Mouse (Mus musculus) MEL (cell line): ENCODE results near the gene Art3. TPM values are rescaled to one million over a fixed set of nuclear protein-coding genes. Genes with fewer than 3 reads are reported as not detected.
A peak's percentile ranks its signal among the peaks of the same experiment; 100 is the strongest.

ENCODE experiments used
- DNase-seq: peaks from one replicate; pipeline ENCODE4 v3.0.0; 2011; ENCODE audit warnings: low read depth, low spot score
- H3K27ac ChIP-seq: 2 replicates; pipeline ENCODE4 v1.5.1; 2012; ENCODE audit warnings: low read depth, mild to moderate bottlenecking, control low read depth, low read length, moderate library complexity; ENCODE audit not compliant: control insufficient read depth
- H3K27me3 ChIP-seq, 2 experiments: fragments of 150-350 bp in 1 of 2; sonication (generic) in 1 of 2; 2 replicates each; pipeline ENCODE4 v1.6.1; 2012; ENCODE audit warnings: low read length in 2 of 2, mild to moderate bottlenecking in 2 of 2, improper control_type of control experiment in 1 of 2, moderate library complexity in 1 of 2; ENCODE audit not compliant: insufficient read depth in 2 of 2, control insufficient read depth in 1 of 2
- H3K36me3 ChIP-seq, 2 experiments: 2 replicates each; pipeline ENCODE4 v1.6.1; 2012 to 2014; ENCODE audit warnings: low read length in 2 of 2, improper control_type of control experiment in 1 of 2, inconsistent platforms in 1 of 2, mild to moderate bottlenecking in 1 of 2; ENCODE audit not compliant: insufficient read depth in 2 of 2, control insufficient read depth in 1 of 2
- H3K4me1 ChIP-seq, 2 experiments: fragments of 150-350 bp in 1 of 2; sonication (generic) in 1 of 2; 2 replicates each; pipeline ENCODE4 v1.6.1; 2012; ENCODE audit warnings: low read length in 2 of 2, improper control_type of control experiment in 1 of 2, mild to moderate bottlenecking in 1 of 2; ENCODE audit not compliant: insufficient read depth in 2 of 2, control insufficient read depth in 1 of 2
- H3K4me3 ChIP-seq, 2 experiments: fragments of 150-350 bp in 1 of 2; sonication (generic) in 1 of 2; 2 replicates each; pipeline ENCODE4 v1.5.1; 2012; ENCODE audit warnings: low read depth in 2 of 2, low read length in 2 of 2, mild to moderate bottlenecking in 2 of 2, moderate library complexity in 2 of 2, control low read depth in 1 of 2, improper control_type of control experiment in 1 of 2; ENCODE audit not compliant: control insufficient read depth in 1 of 2, insufficient read depth in 1 of 2
- H3K79me2 ChIP-seq: 2 replicates; pipeline ENCODE4 v1.6.1; 2012; ENCODE audit warnings: mild to moderate bottlenecking, low read length, moderate library complexity; ENCODE audit not compliant: control insufficient read depth, poor library complexity, insufficient read depth
- H3K9ac ChIP-seq: 2 replicates; pipeline ENCODE4 v1.6.1; 2012; ENCODE audit warnings: low read depth, mild to moderate bottlenecking, control low read depth, low read length, moderate library complexity; ENCODE audit not compliant: control insufficient read depth, poor library complexity, severe bottlenecking
- H3K9me3 ChIP-seq: fragments of 150-350 bp; sonication (generic); replicated peaks from 2 replicates; pipeline ENCODE4 v1.6.1; 2012; ENCODE audit warnings: mild to moderate bottlenecking, low read length, improper control_type of control experiment, moderate library complexity; ENCODE audit not compliant: insufficient read depth
- CTCF ChIP-seq, 3 experiments: IDR thresholded peaks in 2 of 3; conservative IDR thresholded peaks in 1 of 3; 2 replicates each; pipeline ENCODE4 v1.5.1; 2011 to 2012; ENCODE audit warnings: low read length in 3 of 3, low read depth in 2 of 3, mild to moderate bottlenecking in 2 of 3, improper control_type of control experiment in 1 of 3, inconsistent platforms in 1 of 3, mixed read lengths in 1 of 3, moderate library complexity in 1 of 3; ENCODE audit not compliant: control insufficient read depth in 1 of 3, insufficient read depth in 1 of 3, poor library complexity in 1 of 3, severe bottlenecking in 1 of 3
- GABPA ChIP-seq: IDR thresholded peaks from 2 replicates; pipeline ENCODE4 v1.6.1; 2012; ENCODE audit warnings: low read depth, mild to moderate bottlenecking, inconsistent platforms, low read length, improper control_type of control experiment, moderate library complexity
- GATA1 ChIP-seq: IDR thresholded peaks from 2 replicates; pipeline ENCODE4 v1.6.1; 2011; ENCODE audit warnings: low read depth, low read length, improper control_type of control experiment
- RAD21 ChIP-seq: IDR thresholded peaks from 2 replicates; pipeline ENCODE4 v1.6.1; 2011; ENCODE audit warnings: mild to moderate bottlenecking, low read depth, low read length, improper control_type of control experiment
- RCOR1 ChIP-seq: IDR thresholded peaks from 2 replicates; pipeline ENCODE4 v1.6.1; 2012; ENCODE audit warnings: low read depth, mild to moderate bottlenecking, inconsistent platforms, low read length, improper control_type of control experiment
- SMC3 ChIP-seq: IDR thresholded peaks from 2 replicates; pipeline ENCODE4 v1.6.1; 2011; ENCODE audit warnings: low read depth, low read length, improper control_type of control experiment
- USF2 ChIP-seq, 2 experiments: IDR thresholded peaks; 2 replicates each; pipeline ENCODE4 v1.6.1; 2011 to 2012; ENCODE audit warnings: improper control_type of control experiment in 2 of 2, low read length in 2 of 2, borderline replicate concordance in 1 of 2, inconsistent platforms in 1 of 2, low read depth in 1 of 2, mild to moderate bottlenecking in 1 of 2; ENCODE audit not compliant: insufficient read depth in 1 of 2
- ZC3H11A ChIP-seq: IDR thresholded peaks from 2 replicates; pipeline ENCODE4 v1.6.1; 2012; ENCODE audit warnings: low read depth, mild to moderate bottlenecking, inconsistent platforms, low read length, improper control_type of control experiment
- ZKSCAN1 ChIP-seq: IDR thresholded peaks from 2 replicates; pipeline ENCODE4 v1.6.1; 2012; ENCODE audit warnings: low read depth, mild to moderate bottlenecking, inconsistent platforms, low read length, improper control_type of control experiment, moderate library complexity
- ZMIZ1 ChIP-seq: IDR thresholded peaks from 2 replicates; pipeline ENCODE4 v1.6.1; 2012; ENCODE audit warnings: low read depth, mild to moderate bottlenecking, inconsistent platforms, low read length, improper control_type of control experiment, moderate library complexity
- polyA plus RNA-seq, 2 experiments: library from polyadenylated mRNA; stranded (reverse) in 1 of 2; unstranded in 1 of 2; fragments of >175 nt in 1 of 2; fragments of >200 nt in 1 of 2; gene quantifications; 2 replicates each; pipeline versions ENCODE4 v1.2.1 to v1.2.4; 2012; ENCODE audit warnings: low replicate concordance in 2 of 2, low read depth in 1 of 2; ENCODE audit not compliant: insufficient read length in 2 of 2, insufficient read depth in 1 of 2, missing spikeins in 1 of 2
- total RNA-seq: library from RNA; depleted of rRNA; stranded (reverse); fragments of 300-350 nt; gene quantifications from 2 replicates; pipeline ENCODE4 v1.2.3, GENCODE M21; 2012; rRNA removed

The Art3 gene
- total and polyA plus RNA-seq, 3 experiments, result not detected

DNA sequence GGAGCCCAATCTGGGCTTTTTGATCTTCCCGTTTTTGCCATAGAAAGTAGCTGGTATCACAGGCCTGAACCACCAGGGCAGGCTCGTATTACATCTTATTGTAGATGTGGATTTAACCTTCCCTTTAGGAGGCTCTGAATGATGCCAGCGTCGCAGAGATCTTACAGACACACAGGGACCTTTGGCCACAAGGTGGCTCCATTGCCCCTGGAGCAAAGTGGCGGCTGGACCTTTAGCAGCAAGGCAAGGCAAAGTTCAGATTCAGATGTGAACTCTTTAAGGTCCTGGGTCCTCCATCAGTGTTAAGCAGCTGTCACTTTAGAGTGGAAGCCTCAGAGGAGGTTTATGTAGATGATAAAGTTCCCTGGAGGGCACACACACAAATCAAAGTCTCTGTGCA, 129.7 kb downstream of the Art3 start:
- Histone ChIP-seq H3K4me1 (peaks cover 0 to 4% of the 10 kb centered on the region in 2 experiments; a peak in 2 of 4 replicates), H3K9me3 (no peaks in the 10 kb centered on the region), H3K27ac (no peak overlapping the region), H3K36me3 (peaks cover 0 to 3% of the 10 kb centered on the region in 2 experiments; a peak in 1 of 4 replicates), H3K27me3 (no peaks in the 10 kb centered on the region), H3K9ac (no peak overlapping the region)
- no peak for TF ChIP-seq GABPA
- no peak for TF ChIP-seq ZMIZ1
- TF ChIP-seq SMC3, result peak; percentile 84
- no peak for TF ChIP-seq RCOR1
- TF ChIP-seq GATA1, result no peak
- TF ChIP-seq ZKSCAN1, result no peak
- peak; percentile 69 for TF ChIP-seq RAD21
- no peak for TF ChIP-seq USF2 (IDR thresholded peaks at IDR 0.05; ENCODE audit: borderline replicate concordance in 1 of 2, insufficient read depth in 1 of 2, low read depth in 1 of 2, low read length in 2 of 2)
- TF ChIP-seq ZC3H11A, result peak; percentile 42; the same call in 1 of the 2 replicates
- peak; percentile 33 to 73 (median 72) for TF ChIP-seq CTCF (IDR thresholded peaks at IDR 0.05 in 2 of 3, conservative IDR thresholded peaks at IDR 0.05 in 1 of 3; ENCODE audit: control insufficient read depth in 1 of 3, insufficient read depth in 1 of 3, low read depth in 2 of 3, low read length in 3 of 3, poor library complexity in 1 of 3, severe bottlenecking in 1 of 3)
- TF ChIP-seq, all 39 proteins: peak for 4
- Histone ChIP-seq H3K79me2 (no peaks in the 10 kb centered on the region), H3K4me3 (no peak overlapping the region)
- DNase-seq, result peak; percentile 39

Other genes starting within 250 kb of the Art3 start
- gene G3bp2, start 248.1 kb upstream of the Art3 start, total RNA-seq, result 42.8 and 49.0 TPM in 2 replicates
- 100 to 1,000 TPM in 1 of 2 experiments, 10 to 100 TPM in 1; 65.5 to 177 TPM for gene G3bp2, start 248.1 kb upstream of the Art3 start, polyA plus RNA-seq
- 22.1 and 26.0 TPM in 2 replicates for gene Uso1, start 193.9 kb upstream of the Art3 start, total RNA-seq
- gene Uso1, start 193.9 kb upstream of the Art3 start, polyA plus RNA-seq, result 10 to 100 TPM; 62.0 to 69.1 TPM
- not detected in 2 replicates for gene U90926, start 116.4 kb upstream of the Art3 start, total RNA-seq
- not detected for gene U90926, start 116.4 kb upstream of the Art3 start, polyA plus RNA-seq
- gene Ppef2, start 75.5 kb upstream of the Art3 start, total RNA-seq, result 0.04 TPM in 1 of 2 replicates, not detected in the other
- gene Ppef2, start 75.5 kb upstream of the Art3 start, polyA plus RNA-seq, result under 1 TPM in 1 of 2 experiments, not detected in 1; 0.08 TPM
- 2.2 TPM in 2 replicates for gene Naaa, start 53.7 kb upstream of the Art3 start, total RNA-seq
- 1 to 10 TPM in 1 of 2 experiments, not detected in 1; 6.7 TPM for gene Naaa, start 53.7 kb upstream of the Art3 start, polyA plus RNA-seq
- 70.9 and 72.4 TPM in 2 replicates for gene Sdad1, start 21.3 kb upstream of the Art3 start, total RNA-seq
- 10 to 100 TPM in 1 of 2 experiments, not detected in 1; 73.0 TPM for gene Sdad1, start 21.3 kb upstream of the Art3 start, polyA plus RNA-seq
- not detected in 2 replicates for gene Cxcl9, start 3.7 kb upstream of the Art3 start, total RNA-seq
- not detected for gene Cxcl9, start 3.7 kb upstream of the Art3 start, polyA plus RNA-seq
- not detected in 2 replicates for gene Cxcl10, start 17.1 kb downstream of the Art3 start, total RNA-seq
- under 1 TPM in 1 of 2 experiments, not detected in 1; 0.11 TPM for gene Cxcl10, start 17.1 kb downstream of the Art3 start, polyA plus RNA-seq
- 60.4 and 67.5 TPM in 2 replicates for gene Nup54, start 103.4 kb downstream of the Art3 start, total RNA-seq
- gene Nup54, start 103.4 kb downstream of the Art3 start, polyA plus RNA-seq, result 100 to 1,000 TPM in 1 of 2 experiments, not detected in 1; 106 TPM
- 14.7 and 16.5 TPM in 2 replicates for gene Scarb2, start 175.0 kb downstream of the Art3 start, total RNA-seq
- 10 to 100 TPM in 1 of 2 experiments, not detected in 1; 13.6 TPM for gene Scarb2, start 175.0 kb downstream of the Art3 start, polyA plus RNA-seq
- gene Fam47e, start 223.2 kb downstream of the Art3 start, total RNA-seq, result not detected in 2 replicates
- not detected for gene Fam47e, start 223.2 kb downstream of the Art3 start, polyA plus RNA-seq